Mouse (Mus musculus) kidney, adult 2 months (tissue): ENCODE data around the gene Fev. TPM values are rescaled to one million over a fixed set of nuclear protein-coding genes. Genes with fewer than 3 reads are reported as not detected.
A peak's percentile ranks its signal among the peaks of the same experiment; 100 is the strongest.

Experiments
- DNase-seq: peaks from one replicate; pipeline ENCODE4 v3.0.0; 2021
- H3K27ac ChIP-seq: fragments of 200-500 bp; 2 replicates; pipeline ENCODE4 v1.5.1; 2012; ENCODE audit warnings: low read depth, low read length, control low read depth, inconsistent platforms; ENCODE audit not compliant: insufficient read depth
- H3K27me3 ChIP-seq: fragments of 200-500 bp; replicated peaks from 2 replicates; pipeline ENCODE4 v1.6.1; 2012; ENCODE audit warnings: mild to moderate bottlenecking, moderate library complexity, low read length, inconsistent platforms; ENCODE audit not compliant: control insufficient read depth, insufficient read depth
- H3K36me3 ChIP-seq: fragments of 200-500 bp; 2 replicates; pipeline ENCODE4 v1.6.1; 2012; ENCODE audit warnings: mild to moderate bottlenecking, moderate library complexity, low read length, inconsistent platforms; ENCODE audit not compliant: control insufficient read depth, insufficient read depth
- H3K4me1 ChIP-seq: fragments of 200-500 bp; 2 replicates; pipeline ENCODE4 v1.6.1; 2011; ENCODE audit warnings: low read length; ENCODE audit not compliant: control insufficient read depth, insufficient read depth
- H3K4me3 ChIP-seq: fragments of 200-500 bp; 2 replicates; pipeline ENCODE4 v1.5.1; 2011; ENCODE audit warnings: mild to moderate bottlenecking, low read depth, low read length, control low read depth; ENCODE audit not compliant: insufficient read depth
- CTCF ChIP-seq: fragments of 200-500 bp; conservative IDR thresholded peaks from 2 replicates; pipeline ENCODE4 v1.5.1; 2011; ENCODE audit warnings: low read depth, mild to moderate bottlenecking, control low read depth, low read length, moderate library complexity, mixed read lengths; ENCODE audit not compliant: insufficient read depth, insufficient read length
- POLR2A ChIP-seq: fragments of 200-500 bp; IDR thresholded peaks from one replicate; pipeline ENCODE4 v1.6.1; 2011; ENCODE audit warnings: low read depth, low read length, control low read depth
- WGBS: fragments of 180-500 bp; shearing (Covaris S2); methylation state at CpG from one replicate; pipeline ENCODE4 v1.1.7; 2018; 5-methylcytosine and 5-hydroxymethylcytosine counted together
- polyA plus RNA-seq: library from polyadenylated mRNA; depleted of rRNA; stranded (reverse); fragments of >200 nt; gene quantifications from 2 replicates; pipeline ENCODE4 v1.2.3, GENCODE M21; 2012

The Fev gene
- polyA plus RNA-seq, 1 experiment = not detected

DNA sequence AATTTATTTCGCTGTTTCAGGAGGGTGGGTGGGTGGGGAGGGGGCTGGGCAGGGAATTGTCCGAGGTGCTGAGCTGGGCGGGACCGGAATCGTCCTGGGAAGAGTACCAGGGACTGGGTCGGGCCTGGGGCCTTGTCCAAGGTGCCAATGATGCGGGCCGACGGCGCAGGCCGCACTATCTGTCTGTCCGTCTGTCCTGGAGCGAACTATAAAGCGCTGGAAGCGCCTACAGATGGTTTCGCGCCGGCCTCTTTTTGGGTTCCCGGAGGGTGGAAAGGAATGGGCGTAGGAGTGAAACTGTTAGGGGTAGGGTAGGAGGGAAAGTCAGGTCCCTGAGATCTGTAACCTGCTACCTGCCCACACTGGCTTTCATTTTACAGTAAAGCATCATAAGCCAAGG is 28.0 kb downstream of the Fev start:
- no peak for TF ChIP-seq CTCF
- no peak for TF ChIP-seq POLR2A
- Histone ChIP-seq H3K36me3 (no peaks in the 10 kb centered on the region), H3K4me1 (peaks cover 4% of the 10 kb centered on the region; the same call in 1 of the 2 replicates), H3K27me3 (peaks cover 17% of the 10 kb centered on the region), H3K4me3 (no peak overlapping the region), H3K27ac (no peak overlapping the region)
- WGBS = 5% methylated on average over 20 of the region's 20 CpGs
- no peak for DNase-seq

DNA sequence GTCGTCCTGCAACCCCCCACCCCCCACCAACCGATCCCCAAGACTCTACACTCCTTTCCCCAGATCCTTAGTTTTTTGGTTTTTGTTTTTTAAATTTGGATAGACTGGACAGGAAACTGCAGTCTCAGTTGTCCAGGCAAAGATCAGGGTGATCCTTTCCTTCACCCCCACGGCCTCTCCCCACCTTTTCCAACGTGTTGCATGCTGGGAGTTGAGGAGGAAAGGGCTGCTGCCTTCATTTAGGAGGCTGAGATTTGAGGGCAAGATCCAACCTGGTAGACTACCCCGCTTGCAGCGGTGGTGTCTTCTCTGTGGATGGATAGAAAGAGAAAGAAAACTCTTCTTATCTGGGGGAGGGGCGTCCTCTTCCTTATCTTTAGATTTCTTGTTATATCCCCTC is 28.4 kb downstream of the Fev start:
- H3K27ac ChIP-seq = no peak overlapping the region
- no peaks in the 10 kb centered on the region for H3K36me3 ChIP-seq
- TF ChIP-seq CTCF (no peak), POLR2A (no peak)
- no peak for DNase-seq
- H3K4me3 ChIP-seq = no peak overlapping the region
- WGBS = 4% methylated on average over 7 of the region's 7 CpGs
- H3K27me3 ChIP-seq = peaks cover 17% of the 10 kb centered on the region
- H3K4me1 ChIP-seq = peaks cover 4% of the 10 kb centered on the region; the same call in 1 of the 2 replicates

DNA sequence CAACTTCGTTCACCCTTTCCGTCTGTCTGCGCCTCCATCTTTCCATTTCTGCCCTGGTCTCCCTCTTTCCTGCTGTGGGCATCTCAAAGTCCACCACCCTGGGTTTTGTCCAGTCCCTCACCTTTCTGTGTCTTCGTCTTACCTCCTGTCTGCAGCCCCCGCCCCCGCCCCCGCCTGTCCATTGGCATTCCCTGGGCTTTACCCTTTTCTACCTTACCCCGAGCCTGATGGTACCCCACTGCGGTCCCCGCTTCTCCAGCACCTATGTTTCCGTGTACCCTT is 28.8 kb downstream of the Fev start:
- Histone ChIP-seq H3K27ac (no peak overlapping the region), H3K36me3 (no peaks in the 10 kb centered on the region), H3K27me3 (peaks cover 17% of the 10 kb centered on the region), H3K4me1 (peaks cover 4% of the 10 kb centered on the region; the same call in 1 of the 2 replicates), H3K4me3 (no peak overlapping the region)
- WGBS = 6% methylated on average over 11 of the region's 11 CpGs
- TF ChIP-seq CTCF (no peak), POLR2A (no peak)
- DNase-seq = no peak

DNA sequence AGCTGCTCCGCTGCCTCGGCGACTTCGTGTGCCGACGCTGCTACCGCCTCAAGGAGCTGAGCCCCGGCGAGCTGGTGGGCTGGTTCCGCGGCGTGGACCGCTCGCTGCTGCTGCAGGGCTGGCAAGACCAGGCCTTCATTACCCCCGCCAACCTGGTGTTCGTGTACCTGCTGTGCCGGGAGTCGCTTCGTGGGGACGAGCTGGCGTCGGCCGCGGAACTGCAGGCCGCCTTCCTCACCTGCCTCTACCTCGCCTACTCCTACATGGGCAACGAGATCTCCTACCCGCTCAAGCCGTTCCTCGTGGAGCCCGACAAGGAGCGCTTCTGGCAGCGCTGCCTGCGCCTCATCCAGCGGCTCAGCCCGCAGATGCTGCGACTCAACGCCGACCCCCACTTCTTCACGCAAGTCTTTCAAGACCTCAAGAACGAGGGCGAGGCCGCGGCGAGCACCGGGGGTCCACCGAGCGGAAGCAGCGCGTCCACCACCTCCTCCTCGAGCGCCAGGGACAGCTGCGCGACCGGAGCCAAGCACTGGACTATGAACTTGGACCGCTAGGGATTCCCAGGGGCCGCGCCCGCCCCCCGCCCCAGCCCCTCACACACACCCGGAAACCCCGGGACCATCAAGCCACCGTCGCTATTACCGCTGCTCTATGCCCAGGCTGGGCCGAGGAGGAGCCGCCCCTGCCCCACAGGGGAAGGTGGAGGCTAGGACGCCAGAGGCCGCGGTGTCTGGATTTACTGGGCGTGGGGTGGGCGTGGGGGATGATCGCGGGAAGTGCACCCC is 29.4 kb downstream of the Fev start:
- no peak for DNase-seq
- TF ChIP-seq CTCF = no peak
- no peak for TF ChIP-seq POLR2A
- 2% methylated on average over 70 of the region's 74 CpGs for WGBS
- Histone ChIP-seq H3K4me3 (0 out of 2 replicates have a peak overlapping the region, but pooled peaks have one; percentile 8), H3K36me3 (no peaks in the 10 kb centered on the region), H3K4me1 (peaks cover 4% of the 10 kb centered on the region; the same call in 1 of the 2 replicates), H3K27me3 (peaks cover 17% of the 10 kb centered on the region), H3K27ac (no peak overlapping the region)

DNA sequence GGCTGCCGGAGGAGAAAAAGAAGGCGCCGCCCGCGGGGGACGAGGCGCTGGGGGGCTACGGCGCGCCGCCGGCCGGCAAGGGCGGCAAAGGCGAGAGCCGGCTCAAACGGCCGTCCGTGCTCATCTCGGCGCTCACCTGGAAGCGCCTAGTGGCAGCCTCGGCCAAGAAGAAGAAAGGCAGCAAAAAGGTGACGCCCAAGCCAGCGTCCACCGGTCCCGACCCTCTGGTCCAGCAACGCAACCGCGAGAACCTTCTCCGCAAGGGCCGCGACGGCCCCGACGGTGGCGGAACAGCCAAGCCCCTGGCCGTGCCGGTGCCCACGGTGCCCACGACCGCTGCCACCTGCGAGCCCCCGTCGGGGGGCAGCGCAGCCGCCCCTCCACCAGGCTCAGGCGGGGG is 30.1 kb downstream of the Fev start:
- peak overlapping the region; percentile 41 for H3K4me3 ChIP-seq
- H3K4me1 ChIP-seq = peaks cover 4% of the 10 kb centered on the region; the same call in 1 of the 2 replicates
- 1% methylated on average over 45 of the region's 48 CpGs for WGBS
- peaks cover 17% of the 10 kb centered on the region for H3K27me3 ChIP-seq
- no peak overlapping the region for H3K27ac ChIP-seq
- DNase-seq = no peak
- no peaks in the 10 kb centered on the region for H3K36me3 ChIP-seq
- TF ChIP-seq POLR2A (no peak), CTCF (no peak)

DNA sequence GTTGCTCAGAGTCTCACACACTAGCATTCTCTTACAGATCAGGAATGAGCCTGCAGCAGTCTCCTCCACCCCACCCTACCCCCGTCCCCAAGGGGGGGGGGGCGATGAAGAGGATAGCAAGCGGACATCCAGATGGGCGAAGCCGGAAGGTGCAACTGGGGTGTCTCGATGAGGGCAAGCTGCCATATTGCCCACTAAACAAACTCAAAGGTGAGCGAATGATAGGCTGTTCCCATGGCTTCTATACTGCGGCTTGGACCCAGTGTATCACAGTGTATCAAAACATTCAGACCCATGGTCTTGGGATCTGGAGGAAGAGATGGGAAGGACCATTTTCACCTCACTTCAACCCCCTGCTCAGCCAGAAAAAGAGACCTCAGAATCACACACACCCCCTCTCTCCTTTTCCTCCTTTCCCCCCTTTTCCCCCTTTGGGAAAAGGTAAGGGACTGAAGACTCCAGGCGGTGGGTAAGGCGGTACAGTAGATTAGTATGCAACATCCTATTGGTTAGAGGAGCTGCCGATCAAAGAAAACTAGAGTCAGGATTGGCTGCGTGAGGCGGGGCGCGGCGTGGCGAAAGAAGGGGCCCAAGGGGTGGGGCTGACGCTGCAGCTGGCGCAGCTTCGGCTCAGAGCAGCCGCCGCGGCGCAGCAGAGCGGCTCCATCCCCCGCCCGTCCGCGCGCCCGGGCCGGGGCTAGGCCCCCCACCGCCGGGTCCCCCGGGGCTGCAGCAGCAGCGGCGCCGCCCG is 30.7 kb downstream of the Fev start, which contains the start of gene Cdk5r2:
Cdk5r2 (plus strand) TSS at position 629 of the 751 bp plus-strand sequence.
- 5% methylated on average over 38 of the region's 39 CpGs for WGBS
- peaks cover 17% of the 10 kb centered on the region for H3K27me3 ChIP-seq

More for the DNA sequence above, 30.7 kb downstream of the Fev start, which contains the start of gene Cdk5r2:
- DNase-seq = peak; percentile 92
- Histone ChIP-seq H3K4me3 (peak within 1 kb of the TSS; percentile 41), H3K36me3 (no peaks in the 10 kb centered on the region), H3K27ac (no peak within 1 kb of the TSS), H3K4me1 (peaks cover 4% of the 10 kb centered on the region; the same call in 1 of the 2 replicates)
- TF ChIP-seq CTCF = no peak
- no peak for TF ChIP-seq POLR2A
